Mouse (Mus musculus): ENCODE measurements at regions not wholly inside any gene's neighbourhood (a gene's known extent, or its start where the extent isn't known, plus 50 kb on each side); places are given as distances from the start of the nearest gene placed in this dataset.

DNA sequence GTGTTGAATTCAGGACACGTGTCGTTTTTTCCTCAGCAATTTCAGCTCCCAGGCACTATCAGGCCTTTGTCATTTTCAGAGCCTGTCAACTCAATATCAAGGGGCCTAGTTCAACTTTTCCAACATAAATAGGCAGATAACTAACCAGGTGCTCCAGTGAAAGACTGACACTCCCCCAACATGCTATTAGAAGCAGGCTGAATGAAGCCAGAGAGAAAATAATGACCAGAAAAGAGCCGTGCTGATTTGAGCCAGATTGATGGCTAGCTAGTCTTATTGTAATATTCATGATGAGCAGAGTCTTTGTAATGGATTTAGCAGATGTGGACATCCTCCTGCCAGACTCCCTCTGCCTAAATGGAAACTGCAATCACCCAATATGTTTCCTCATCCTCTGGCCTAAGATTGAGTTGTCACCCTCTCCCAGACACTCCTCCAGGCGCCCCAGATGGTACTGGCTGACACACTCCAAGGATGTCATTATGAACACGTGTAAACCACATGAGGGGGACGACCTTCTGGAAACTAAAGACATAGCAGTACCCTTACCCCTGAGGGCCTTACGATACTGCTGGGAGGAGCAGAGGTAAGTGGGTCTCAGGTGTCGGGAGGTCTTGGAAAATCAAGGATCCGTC, 66.0 kb downstream of the Gm10260 start:
- H3K79me2 ChIP-seq (ENCODE audit: control insufficient read depth, insufficient read depth, low read length, poor library complexity) = no peaks in the 10 kb centered on the region
- peaks cover 0 to 10% of the 10 kb centered on the region in 2 experiments; a peak in 2 of 4 replicates for H3K36me3 ChIP-seq (ENCODE audit: control insufficient read depth in 1 of 2, insufficient read depth in 2 of 2, low read length in 2 of 2)
- no peak overlapping the region for H3K27ac ChIP-seq (ENCODE audit: control insufficient read depth, low read depth, low read length)
- no peaks in the 10 kb centered on the region for H3K27me3 ChIP-seq (ENCODE audit: control insufficient read depth in 1 of 2, insufficient read depth in 2 of 2, low read length in 2 of 2)
- no peaks in the 10 kb centered on the region for H3K9me3 ChIP-seq (replicated peaks; ENCODE audit: insufficient read depth, low read length)
- H3K4me1 ChIP-seq (ENCODE audit: control insufficient read depth in 1 of 2, insufficient read depth in 2 of 2, low read length in 2 of 2) = peaks cover 7 to 8% of the 10 kb centered on the region in 2 experiments
- TF ChIP-seq SMC3 (IDR thresholded peaks at IDR 0.05; ENCODE audit: low read depth, low read length) = no peak
- no peak for TF ChIP-seq CTCF (IDR thresholded peaks at IDR 0.05 in 2 of 3, conservative IDR thresholded peaks at IDR 0.05 in 1 of 3; ENCODE audit: control insufficient read depth in 1 of 3, insufficient read depth in 1 of 3, low read depth in 2 of 3, low read length in 3 of 3, poor library complexity in 1 of 3, severe bottlenecking in 1 of 3)
- no peak for TF ChIP-seq GABPA (IDR thresholded peaks at IDR 0.05; ENCODE audit: low read depth, low read length)
- no peak for TF ChIP-seq CHD2 (IDR thresholded peaks at IDR 0.05; ENCODE audit: low read length)
- TF ChIP-seq BHLHE40 (IDR thresholded peaks at IDR 0.05; ENCODE audit: borderline replicate concordance, low read depth, low read length) = no peak
- no peak for TF ChIP-seq UBTF (IDR thresholded peaks at IDR 0.05; ENCODE audit: borderline replicate concordance, insufficient read depth, low read depth, low read length)
- TF ChIP-seq RCOR1 (IDR thresholded peaks at IDR 0.05; ENCODE audit: low read depth, low read length) = no peak
- no peak for TF ChIP-seq ELF1 (IDR thresholded peaks at IDR 0.05; ENCODE audit: low read depth, low read length)
- TF ChIP-seq RAD21 (IDR thresholded peaks at IDR 0.05; ENCODE audit: low read depth, low read length) = no peak
- TF ChIP-seq HCFC1 (IDR thresholded peaks at IDR 0.05; ENCODE audit: low read depth, low read length) = no peak
- TF ChIP-seq JUND (IDR thresholded peaks at IDR 0.05; ENCODE audit: low read depth, low read length) = no peak
- no peak for TF ChIP-seq MYC (IDR thresholded peaks at IDR 0.05; ENCODE audit: low read depth, low read length)
- no peak for TF ChIP-seq ETS1 (IDR thresholded peaks at IDR 0.05; ENCODE audit: low read depth, low read length)
- TF ChIP-seq POLR2A (IDR thresholded peaks at IDR 0.05; ENCODE audit: control insufficient read depth in 1 of 2, insufficient read depth in 1 of 2, low read depth in 1 of 2, low read length in 2 of 2, poor library complexity in 1 of 2) = no peak
- no peak for TF ChIP-seq ZNF384 (IDR thresholded peaks at IDR 0.05; ENCODE audit: low read depth, low read length)
- no peak for TF ChIP-seq E2F4 (IDR thresholded peaks at IDR 0.05; ENCODE audit: borderline replicate concordance, low read depth, low read length)
- no peak for TF ChIP-seq NRF1 (IDR thresholded peaks at IDR 0.05; ENCODE audit: insufficient read depth, low read depth, low read length, poor library complexity, severe bottlenecking)
- no peak overlapping the region for H3K4me3 ChIP-seq (ENCODE audit: control insufficient read depth in 1 of 2, insufficient read depth in 1 of 2, low read depth in 2 of 2, low read length in 2 of 2)
- DNase-seq (ENCODE audit: low read depth, low spot score) = no peak
- no peak overlapping the region for H3K9ac ChIP-seq (ENCODE audit: control insufficient read depth, low read depth, low read length, poor library complexity, severe bottlenecking)

DNA sequence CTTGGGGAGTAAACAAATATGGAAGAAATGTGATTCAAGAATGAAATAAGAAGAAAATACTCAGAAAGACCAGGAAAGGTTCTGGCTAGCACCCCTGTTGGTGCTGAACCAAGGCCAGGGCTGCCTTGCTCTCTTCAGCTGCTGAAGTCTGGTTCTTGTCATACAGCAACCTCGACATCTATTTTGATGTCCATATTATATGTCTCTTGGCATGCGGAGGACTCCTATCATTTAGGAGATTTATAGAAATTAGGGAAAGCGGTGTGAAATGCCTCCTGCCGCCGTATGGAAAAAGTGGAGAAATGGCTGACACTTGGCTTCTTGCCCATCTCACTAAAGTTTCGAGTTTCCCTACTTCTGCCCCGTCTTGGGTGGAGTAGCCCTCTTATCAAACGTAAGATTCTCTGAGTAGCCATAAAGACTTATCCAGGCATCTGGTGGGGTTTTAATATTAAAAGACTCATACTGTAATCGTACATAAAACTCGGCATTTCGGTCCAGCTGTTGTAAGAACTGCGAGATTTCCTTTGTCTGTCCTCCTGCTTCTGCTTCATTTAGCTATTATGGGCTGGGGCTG, 72.0 kb downstream of the Gm10260 start:
- no peaks in the 10 kb centered on the region for H3K79me2 ChIP-seq (ENCODE audit: control insufficient read depth, insufficient read depth, low read length, poor library complexity)

More for the DNA sequence above, 72.0 kb downstream of the Gm10260 start:
- TF ChIP-seq SIN3A (IDR thresholded peaks at IDR 0.05; ENCODE audit: low read length) = no peak
- TF ChIP-seq ETS1 (IDR thresholded peaks at IDR 0.05; ENCODE audit: low read depth, low read length) = no peak
- TF ChIP-seq BHLHE40 (IDR thresholded peaks at IDR 0.05; ENCODE audit: borderline replicate concordance, low read depth, low read length) = no peak
- TF ChIP-seq CHD1 (IDR thresholded peaks at IDR 0.05; ENCODE audit: low read depth, low read length) = no peak
- TF ChIP-seq USF1 (IDR thresholded peaks at IDR 0.05; ENCODE audit: low read depth, low read length) = no peak
- no peak for TF ChIP-seq JUND (IDR thresholded peaks at IDR 0.05; ENCODE audit: low read depth, low read length)
- no peak for TF ChIP-seq EP300 (IDR thresholded peaks at IDR 0.05; ENCODE audit: low read depth in 1 of 2, low read length in 2 of 2)
- DNase-seq (ENCODE audit: low read depth, low spot score) = peak; percentile 13
- no peaks in the 10 kb centered on the region for H3K27me3 ChIP-seq (ENCODE audit: control insufficient read depth in 1 of 2, insufficient read depth in 2 of 2, low read length in 2 of 2)
- no peaks in the 10 kb centered on the region; a peak in 1 of 4 replicates for H3K4me1 ChIP-seq (ENCODE audit: control insufficient read depth in 1 of 2, insufficient read depth in 2 of 2, low read length in 2 of 2)
- H3K4me3 ChIP-seq (ENCODE audit: control insufficient read depth in 1 of 2, insufficient read depth in 1 of 2, low read depth in 2 of 2, low read length in 2 of 2) = no peak overlapping the region
- no peak overlapping the region for H3K27ac ChIP-seq (ENCODE audit: control insufficient read depth, low read depth, low read length)
- H3K9ac ChIP-seq (ENCODE audit: control insufficient read depth, low read depth, low read length, poor library complexity, severe bottlenecking) = no peak overlapping the region
- H3K36me3 ChIP-seq (ENCODE audit: control insufficient read depth in 1 of 2, insufficient read depth in 2 of 2, low read length in 2 of 2) = 0 out of 4 replicates have a peak, but pooled peaks cover 0 to 2% of the 10 kb centered on the region in 2 experiments
- H3K9me3 ChIP-seq (replicated peaks; ENCODE audit: insufficient read depth, low read length) = no peaks in the 10 kb centered on the region

Measured in MEL (cell line).